Mouse (Mus musculus) forebrain, postnatal 0 days (tissue): ENCODE measurements around the gene Slc16a13. TPM values are rescaled to one million over a fixed set of nuclear protein-coding genes. Genes with fewer than 3 reads are reported as not detected.
"Not testable (repeated sequence)": the region's sequence is repeated elsewhere in the genome, so short reads cannot be mapped to it uniquely, and the experiment has no call there.

ENCODE experiments used
- ATAC-seq: fragments of 200-750 bp; cut with Nextera tagmentation; 2 replicates; pipeline ENCODE4 v1.8.0; 2017; ENCODE audit warnings: mild to moderate bottlenecking, moderate library complexity
- DNase-seq: peaks from one replicate; pipeline ENCODE4 v3.0.0-alpha.2; 2015
- H3K27ac ChIP-seq: fragments of 300-500 bp; sonication (generic); 2 replicates; pipeline ENCODE4 v1.5.1; 2014; ENCODE audit warnings: low read depth, mild to moderate bottlenecking, antibody characterized with exemption, low read length, moderate library complexity, mixed read lengths
- H3K27me3 ChIP-seq: fragments of 300-500 bp; sonication (generic); 2 replicates; pipeline ENCODE4 v1.6.1; 2014; ENCODE audit warnings: mild to moderate bottlenecking, low read length, mixed read lengths; ENCODE audit not compliant: insufficient read depth
- H3K36me3 ChIP-seq: fragments of 300-500 bp; sonication (generic); 2 replicates; pipeline ENCODE4 v1.6.1; 2014; ENCODE audit warnings: mild to moderate bottlenecking, moderate library complexity; ENCODE audit not compliant: insufficient read depth
- H3K4me1 ChIP-seq: fragments of 300-500 bp; sonication (generic); 2 replicates; pipeline ENCODE4 v1.6.1; 2014; ENCODE audit warnings: antibody characterized with exemption; ENCODE audit not compliant: insufficient read depth
- H3K4me2 ChIP-seq: fragments of 300-500 bp; sonication (generic); 2 replicates; pipeline ENCODE4 v1.6.1; 2014; ENCODE audit warnings: low read depth, mild to moderate bottlenecking, moderate library complexity
- H3K4me3 ChIP-seq: fragments of 300-500 bp; sonication (generic); 2 replicates; pipeline ENCODE4 v1.5.1; 2014; ENCODE audit warnings: low read depth, low read length, mixed read lengths
- H3K9ac ChIP-seq: fragments of 300-500 bp; sonication (generic); 2 replicates; pipeline ENCODE4 v1.6.1; 2014; ENCODE audit warnings: mild to moderate bottlenecking
- H3K9me3 ChIP-seq: fragments of 300-500 bp; sonication (generic); 2 replicates; pipeline ENCODE4 v1.6.1; 2016; ENCODE audit warnings: low read length
- CTCF ChIP-seq: sonication (generic); IDR thresholded peaks from 2 replicates; pipeline ENCODE4 v1.5.1; 2016; ENCODE audit warnings: antibody characterized with exemption, control low read depth, low read depth
- WGBS: fragments of 180-500 bp; shearing (Covaris S2); extraction: QIAGEN DNeasy Blood & Tissue Kit; methylation state at CpG from one replicate; pipeline ENCODE4 v1.1.7; 2014; 5-methylcytosine and 5-hydroxymethylcytosine counted together
- microRNA counts: library from miRNA; unstranded; fragments of <30 nt; microRNA quantifications from one replicate; lab custom pipeline; 2015
- microRNA-seq, 2 experiments: library from miRNA; unstranded; fragments of <30 nt; microRNA quantifications; one replicate each; pipeline ENCODE4; 2016
- polyA plus RNA-seq: library from polyadenylated mRNA; unstranded; fragments of >200 nt; fragmentation: Nextera tagmentation; extraction: Ambion mirVana; gene quantifications from 2 replicates; pipeline ENCODE4 v1.2.1, GENCODE M21; 2015
- total RNA-seq: library from RNA; depleted of rRNA; stranded (reverse); fragments of >200 nt; gene quantifications from 2 replicates; pipeline ENCODE4 v1.2.3, GENCODE M21; 2014; rRNA removed

The Slc16a13 gene
- total and polyA plus RNA-seq, 2 experiments from 2014 or later, result 9.6 to 10.9 TPM

DNA sequence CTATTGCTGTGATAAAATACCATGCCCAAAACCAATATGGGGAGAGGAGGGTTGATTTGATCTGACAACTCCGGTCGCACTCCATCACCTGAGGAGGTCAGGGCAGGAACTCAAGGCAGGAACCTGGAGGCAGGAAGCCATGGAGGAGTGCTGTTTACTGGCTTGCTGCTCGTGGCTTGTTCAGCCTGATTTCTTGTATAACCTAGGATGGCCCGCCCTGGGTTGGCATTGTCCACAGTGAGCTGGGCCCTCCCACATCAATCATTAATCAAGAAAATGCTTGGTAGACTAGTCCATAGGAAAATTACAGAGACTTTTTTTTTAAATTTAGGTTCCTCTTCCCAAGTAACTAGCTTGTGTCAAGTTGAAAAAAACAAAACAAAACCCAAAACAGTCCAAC lies 46.4 kb downstream of the Slc16a13 start:
- Histone ChIP-seq H3K4me1 (no peaks in the 10 kb centered on the region), H3K9me3 (no peaks in the 10 kb centered on the region), H3K27me3 (no peaks in the 10 kb centered on the region), H3K27ac (no peak overlapping the region), H3K4me2 (no peak overlapping the region), H3K9ac (no peak overlapping the region), H3K4me3 (no peak overlapping the region), H3K36me3 (no peaks in the 10 kb centered on the region)
- DNase-seq (no peak), ATAC-seq (no peak)
- WGBS, result 91% methylated on average over 4 of the region's 4 CpGs
- TF ChIP-seq CTCF, result no peak

GRCm38 (mm10) chr11:70172298-70172697 lies 48.6 kb downstream of the Slc16a13 start:
- no peak for DNase-seq
- WGBS, result 60% methylated on average over 5 of the region's 5 CpGs
- no peak for ATAC-seq
- Histone ChIP-seq H3K4me2 (no peak overlapping the region), H3K4me3 (no peak overlapping the region), H3K36me3 (no peaks in the 10 kb centered on the region), H3K27me3 (no peaks in the 10 kb centered on the region), H3K27ac (no peak overlapping the region), H3K4me1 (no peaks in the 10 kb centered on the region), H3K9ac (no peak overlapping the region), H3K9me3 (no peaks in the 10 kb centered on the region)
- no peak for TF ChIP-seq CTCF

DNA sequence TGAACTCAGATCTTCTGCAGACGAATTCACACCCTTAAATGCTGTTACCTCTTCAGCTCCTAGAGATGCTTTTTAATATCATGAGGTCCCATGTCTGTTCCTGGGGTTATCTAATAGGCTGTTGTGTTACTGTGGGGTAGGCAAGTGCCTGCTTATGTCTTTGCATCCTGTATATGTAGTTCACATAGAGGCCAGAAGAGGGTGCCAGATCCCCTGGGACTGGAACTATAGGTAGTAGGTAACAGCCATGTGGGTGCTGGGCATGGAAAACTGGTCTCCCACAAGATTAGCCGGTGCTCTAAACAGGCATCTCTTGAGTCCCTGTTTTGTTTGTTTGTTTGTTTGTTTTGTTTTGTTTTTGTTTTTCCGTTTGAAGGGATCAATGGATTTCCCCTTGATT lies 49.0 kb downstream of the Slc16a13 start:
- Histone ChIP-seq H3K36me3 (no peaks in the 10 kb centered on the region), H3K27ac (no peak overlapping the region), H3K27me3 (no peaks in the 10 kb centered on the region), H3K9ac (no peak overlapping the region), H3K9me3 (no peaks in the 10 kb centered on the region), H3K4me3 (no peak overlapping the region), H3K4me2 (no peak overlapping the region), H3K4me1 (no peaks in the 10 kb centered on the region)
- peak; percentile 42 for TF ChIP-seq CTCF
- no peak for ATAC-seq
- no peak for DNase-seq
- 43% methylated on average over 3 of the region's 3 CpGs for WGBS

DNA sequence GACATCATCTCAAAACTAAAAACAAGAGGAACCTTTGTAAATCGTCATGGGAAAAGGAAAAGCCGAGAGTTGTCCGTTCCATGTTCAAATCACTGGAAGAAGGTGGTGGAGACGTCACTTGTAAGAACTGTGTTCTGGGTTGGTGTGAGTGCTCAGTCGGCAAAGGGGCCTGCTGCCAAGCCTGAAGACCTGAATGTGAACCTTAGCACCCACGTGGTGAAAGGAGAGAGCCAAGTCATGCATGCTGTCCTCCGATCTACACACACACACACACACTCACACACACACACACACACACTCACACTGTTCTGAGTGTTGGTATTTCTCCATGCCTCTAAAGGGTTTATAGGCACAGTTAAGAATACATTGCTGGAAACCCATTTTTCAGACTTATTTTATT lies 49.7 kb downstream of the Slc16a13 start:
- no peak for TF ChIP-seq CTCF
- Histone ChIP-seq H3K9ac (no peak overlapping the region), H3K4me3 (no peak overlapping the region), H3K27ac (no peak overlapping the region), H3K9me3 (no peaks in the 10 kb centered on the region), H3K4me1 (no peaks in the 10 kb centered on the region), H3K36me3 (no peaks in the 10 kb centered on the region), H3K27me3 (no peaks in the 10 kb centered on the region), H3K4me2 (no peak overlapping the region)
- DNase-seq (no peak), ATAC-seq (no peak)
- 84% methylated on average over 7 of the region's 7 CpGs for WGBS

- DNase-seq (no peak), ATAC-seq (no peak)
- no peak overlapping the region for H3K9ac ChIP-seq
- no peaks in the 10 kb centered on the region for H3K36me3 ChIP-seq
- no peak overlapping the region for H3K4me2 ChIP-seq
- H3K4me1 ChIP-seq, result no peaks in the 10 kb centered on the region
- no peak overlapping the region for H3K4me3 ChIP-seq
- no peaks in the 10 kb centered on the region for H3K27me3 ChIP-seq
- TF ChIP-seq CTCF, result no peak
- no peaks in the 10 kb centered on the region for H3K9me3 ChIP-seq
- WGBS, result 74% methylated on average over 7 of the region's 7 CpGs
- H3K27ac ChIP-seq, result no peak overlapping the region
These were observed 50.6 kb downstream of the Slc16a13 start for GRCm38 (mm10) chr11:70170291-70170690.

- not testable (repeated sequence) for DNase-seq, H3K27me3 ChIP-seq, H3K27ac ChIP-seq, H3K4me1 ChIP-seq, ATAC-seq, H3K36me3 ChIP-seq, H3K9me3 ChIP-seq, H3K4me3 ChIP-seq, H3K9ac ChIP-seq, H3K4me2 ChIP-seq
- 78% methylated on average over 7 of the region's 7 CpGs for WGBS
These were observed 51.4 kb downstream of the Slc16a13 start for GRCm38 (mm10) chr11:70169471-70169870.

DNA sequence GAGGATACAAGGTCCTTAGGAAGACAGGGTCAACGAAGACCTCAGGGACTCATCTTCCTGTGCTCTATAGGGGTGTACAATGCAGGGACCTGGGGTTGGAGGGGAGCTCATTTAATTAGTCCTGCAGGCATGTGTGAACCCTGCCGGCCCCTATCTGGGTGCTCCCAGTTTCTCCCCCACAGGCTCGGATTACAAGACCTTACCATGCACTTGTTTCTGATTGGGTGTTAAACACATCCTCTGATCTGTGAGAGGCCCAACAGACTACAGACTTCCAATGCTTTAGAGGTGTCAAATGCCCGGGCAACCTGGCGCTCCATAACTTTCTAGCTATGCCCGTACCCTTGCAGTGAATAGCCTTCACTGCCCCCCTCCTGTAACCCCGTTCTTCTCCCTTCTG lies 52.7 kb downstream of the Slc16a13 start:
- Histone ChIP-seq H3K4me3 (no peak overlapping the region), H3K27me3 (no peaks in the 10 kb centered on the region), H3K36me3 (no peaks in the 10 kb centered on the region), H3K27ac (no peak overlapping the region), H3K9me3 (no peaks in the 10 kb centered on the region), H3K9ac (no peak overlapping the region), H3K4me1 (no peaks in the 10 kb centered on the region), H3K4me2 (no peak overlapping the region)
- ATAC-seq (no peak), DNase-seq (no peak)
- 59% methylated on average over 7 of the region's 7 CpGs for WGBS
- TF ChIP-seq CTCF, result no peak

MicroRNAs encoded within 50 kb of the gene (microRNA counts, 519-probe panel; counts per million panel counts)
- microRNA mmu-miR-195 (lab: Ali Mortazavi, UCI), result not detected
- not detected for microRNA mmu-miR-497 (lab: Ali Mortazavi, UCI)

Small RNAs within 50 kb of the gene (microRNA-seq; reads per million reads assigned to microRNA genes)
- gene Mir195a (1,973 to 2,975 reads per million in 2 experiments), gene Mir497 (0 reads per million in 2 experiments), gene Mir497b (0 reads per million in 2 experiments)

Other genes with a start within 250 kb of the Slc16a13 start
- gene Ctdnep1, start 239.9 kb downstream of the Slc16a13 start, total RNA-seq, result 29.7 and 41.4 TPM in 2 replicates
- 21.2 and 23.2 TPM in 2 replicates for gene Ctdnep1, start 239.9 kb downstream of the Slc16a13 start, polyA plus RNA-seq
- gene Elp5, start 238.5 kb downstream of the Slc16a13 start, total RNA-seq, result 115 and 124 TPM in 2 replicates
- gene Elp5, start 238.5 kb downstream of the Slc16a13 start, polyA plus RNA-seq, result 187 and 198 TPM in 2 replicates
- 246 and 261 TPM in 2 replicates for gene Gabarap, start 229.9 kb downstream of the Slc16a13 start, total RNA-seq
- 574 and 668 TPM in 2 replicates for gene Gabarap, start 229.9 kb downstream of the Slc16a13 start, polyA plus RNA-seq
- 47.6 and 52.7 TPM in 2 replicates for gene Phf23, start 225.3 kb downstream of the Slc16a13 start, total RNA-seq
- 48.0 and 49.7 TPM in 2 replicates for gene Phf23, start 225.3 kb downstream of the Slc16a13 start, polyA plus RNA-seq
- 31.9 and 43.9 TPM in 2 replicates for gene Dvl2, start 220.5 kb downstream of the Slc16a13 start, total RNA-seq
- 12.7 and 15.7 TPM in 2 replicates for gene Dvl2, start 220.5 kb downstream of the Slc16a13 start, polyA plus RNA-seq
- gene Acadvl, start 205.7 kb downstream of the Slc16a13 start, total RNA-seq, result 45.1 and 47.7 TPM in 2 replicates
- gene Acadvl, start 205.7 kb downstream of the Slc16a13 start, polyA plus RNA-seq, result 47.9 and 51.5 TPM in 2 replicates
- 214 and 230 TPM in 2 replicates for gene Dlg4, start 204.1 kb downstream of the Slc16a13 start, total RNA-seq
- gene Dlg4, start 204.1 kb downstream of the Slc16a13 start, polyA plus RNA-seq, result 12.1 and 14.3 TPM in 2 replicates
- 3.0 and 5.4 TPM in 2 replicates for gene Asgr1, start 167.0 kb downstream of the Slc16a13 start, total RNA-seq
- 4.3 and 4.5 TPM in 2 replicates for gene Asgr1, start 167.0 kb downstream of the Slc16a13 start, polyA plus RNA-seq
- gene Asgr2, start 128.4 kb downstream of the Slc16a13 start, total RNA-seq, result not detected in 2 replicates
- not detected in 2 replicates for gene Asgr2, start 128.4 kb downstream of the Slc16a13 start, polyA plus RNA-seq
- 1.0 and 1.1 TPM in 2 replicates for gene Mgl2, start 90.7 kb downstream of the Slc16a13 start, total RNA-seq
- 1.5 and 1.9 TPM in 2 replicates for gene Mgl2, start 90.7 kb downstream of the Slc16a13 start, polyA plus RNA-seq
- 0.67 and 1.3 TPM in 2 replicates for gene Clec10a, start 64.9 kb downstream of the Slc16a13 start, total RNA-seq
- gene Clec10a, start 64.9 kb downstream of the Slc16a13 start, polyA plus RNA-seq, result 1.6 TPM in 2 replicates
- 11.8 and 19.7 TPM in 2 replicates for gene Slc16a11, start 8.3 kb downstream of the Slc16a13 start, total RNA-seq
- gene Slc16a11, start 8.3 kb downstream of the Slc16a13 start, polyA plus RNA-seq, result 9.6 and 13.1 TPM in 2 replicates
- gene Bcl6b, start 8.7 kb upstream of the Slc16a13 start, total RNA-seq, result 4.2 TPM in 2 replicates
- gene Bcl6b, start 8.7 kb upstream of the Slc16a13 start, polyA plus RNA-seq, result 3.8 and 5.3 TPM in 2 replicates
- gene 0610010K14Rik, start 16.9 kb upstream of the Slc16a13 start, total RNA-seq, result 48.7 and 54.1 TPM in 2 replicates
- 161 and 207 TPM in 2 replicates for gene 0610010K14Rik, start 16.9 kb upstream of the Slc16a13 start, polyA plus RNA-seq
- gene Gm21988, start 18.8 kb upstream of the Slc16a13 start, total RNA-seq, result 4.9 and 7.4 TPM in 2 replicates
- gene Gm21988, start 18.8 kb upstream of the Slc16a13 start, polyA plus RNA-seq, result 16.6 and 19.4 TPM in 2 replicates
- 24.6 and 48.0 TPM in 2 replicates for gene Rnasek, start 18.8 kb upstream of the Slc16a13 start, total RNA-seq
- 520 and 544 TPM in 2 replicates for gene Rnasek, start 18.8 kb upstream of the Slc16a13 start, polyA plus RNA-seq
- 0.10 and 0.31 TPM in 2 replicates for gene Alox12, start 34.3 kb upstream of the Slc16a13 start, total RNA-seq
- 0.46 and 0.59 TPM in 2 replicates for gene Alox12, start 34.3 kb upstream of the Slc16a13 start, polyA plus RNA-seq
- 0.10 TPM in 1 of 2 replicates, not detected in the other for gene Alox12e, start 101.6 kb upstream of the Slc16a13 start, total RNA-seq
- 0.08 TPM in 2 replicates for gene Alox12e, start 101.6 kb upstream of the Slc16a13 start, polyA plus RNA-seq
- gene Alox15, start 131.0 kb upstream of the Slc16a13 start, total RNA-seq, result not detected in 2 replicates
- 0.09 TPM in 1 of 2 replicates, not detected in the other for gene Alox15, start 131.0 kb upstream of the Slc16a13 start, polyA plus RNA-seq
- 24.5 and 30.7 TPM in 2 replicates for gene Pelp1, start 189.0 kb upstream of the Slc16a13 start, total RNA-seq
- 21.0 and 31.3 TPM in 2 replicates for gene Pelp1, start 189.0 kb upstream of the Slc16a13 start, polyA plus RNA-seq
- 71.9 and 74.4 TPM in 2 replicates for gene Arrb2, start 211.6 kb upstream of the Slc16a13 start, total RNA-seq
- gene Arrb2, start 211.6 kb upstream of the Slc16a13 start, polyA plus RNA-seq, result 39.6 and 44.9 TPM in 2 replicates
- 21.2 and 41.3 TPM in 2 replicates for gene Med11, start 230.9 kb upstream of the Slc16a13 start, total RNA-seq
- gene Med11, start 230.9 kb upstream of the Slc16a13 start, polyA plus RNA-seq, result 35.3 and 35.6 TPM in 2 replicates
- gene Zmynd15, start 238.4 kb upstream of the Slc16a13 start, total RNA-seq, result 0.54 and 1.1 TPM in 2 replicates
- 0.24 and 0.84 TPM in 2 replicates for gene Zmynd15, start 238.4 kb upstream of the Slc16a13 start, polyA plus RNA-seq
- 2.2 and 2.3 TPM in 2 replicates for gene Cxcl16, start 238.9 kb upstream of the Slc16a13 start, total RNA-seq
- 2.0 and 2.4 TPM in 2 replicates for gene Cxcl16, start 238.9 kb upstream of the Slc16a13 start, polyA plus RNA-seq